Mouse (Mus musculus) frontal cortex, postnatal 36 days (tissue): ENCODE measurements around the gene Vti1a.

Source experiments
- DNase-seq, 2 experiments: peaks; one replicate each; pipeline ENCODE4 v3.0.0; 2022; ENCODE audit warnings: low spot score in 2 of 2

The Vti1a gene

DNA sequence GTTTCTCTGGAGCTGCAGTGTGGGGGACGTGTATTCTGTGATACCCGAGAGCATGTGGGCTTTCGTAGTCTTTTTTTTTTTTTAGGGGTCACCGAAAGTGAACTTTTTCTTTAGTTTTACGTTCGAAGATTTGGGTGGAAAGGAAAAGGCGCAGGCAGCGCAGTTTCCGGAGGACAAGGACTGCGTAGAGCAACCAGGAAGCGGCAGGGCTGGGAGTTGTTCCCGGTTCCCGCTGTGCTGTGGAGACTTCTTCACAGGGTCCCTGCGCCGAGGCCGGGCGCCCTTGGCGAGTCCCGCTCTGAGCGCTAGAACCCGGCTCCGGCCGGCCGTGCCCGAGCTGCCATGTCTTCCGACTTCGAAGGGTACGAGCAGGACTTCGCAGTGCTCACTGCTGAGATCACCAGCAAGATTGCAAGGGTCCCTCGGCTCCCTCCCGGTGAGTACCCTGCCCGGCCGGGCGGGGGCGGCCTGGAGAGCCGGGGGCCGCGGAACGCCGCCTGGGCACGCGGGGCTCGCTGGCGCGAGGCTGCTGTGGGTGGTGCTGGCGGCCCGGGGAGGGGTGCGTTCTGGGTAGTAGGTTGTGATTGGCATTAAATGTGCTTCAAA lies at the start of gene Vti1a:
Vti1a (plus strand) TSS at position 187 of the 606 bp plus-strand sequence.
- peak; percentile 88 to 91 for DNase-seq

GRCm38 (mm10) chr19:55266786-55267185 lies 49.3 kb upstream of the Vti1a start:
- no peak for DNase-seq

- DNase-seq: no peak
These were observed 47.9 kb upstream of the Vti1a start for GRCm38 (mm10) chr19:55268150-55268549.

DNA sequence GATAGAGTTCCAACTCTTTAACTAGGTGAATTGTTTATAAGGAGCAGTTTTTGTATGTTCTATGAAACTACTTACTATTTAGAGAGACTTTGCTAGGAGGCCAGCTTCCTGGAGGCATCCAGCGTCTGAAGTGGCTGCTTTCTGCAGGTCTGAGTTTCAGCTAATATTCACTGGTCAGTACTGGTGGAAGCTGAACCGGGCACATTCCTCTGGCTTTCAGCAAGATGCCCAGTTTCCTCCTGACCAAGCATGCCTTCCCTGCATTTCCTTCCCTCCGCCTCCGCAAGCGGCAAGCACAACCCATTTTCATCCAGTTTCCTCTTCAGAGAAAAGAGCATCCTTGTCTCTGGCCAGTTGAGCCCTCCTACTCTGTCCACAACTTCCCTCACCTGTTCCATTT lies 47.0 kb upstream of the Vti1a start:
- DNase-seq: no peak

DNA sequence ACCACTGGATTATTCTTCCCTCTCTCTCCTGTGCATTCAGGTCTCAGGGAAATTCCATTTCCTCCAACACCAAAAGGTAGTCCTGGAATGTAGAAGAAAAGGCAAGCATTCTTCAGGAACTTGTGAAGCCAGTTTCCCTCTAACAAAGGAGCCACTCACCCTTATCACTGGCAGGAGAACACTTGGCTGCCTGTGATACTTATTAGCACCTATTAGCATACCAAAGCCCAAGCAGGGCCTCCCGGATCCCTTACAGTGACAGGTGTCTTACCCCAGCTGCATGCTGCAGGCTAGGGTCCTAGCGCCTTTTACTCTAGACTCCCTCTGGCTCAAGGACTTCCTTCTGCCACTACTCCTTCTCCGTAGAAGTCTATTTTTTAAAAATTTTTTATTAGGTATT lies 44.6 kb upstream of the Vti1a start:
- DNase-seq: no peak

DNA sequence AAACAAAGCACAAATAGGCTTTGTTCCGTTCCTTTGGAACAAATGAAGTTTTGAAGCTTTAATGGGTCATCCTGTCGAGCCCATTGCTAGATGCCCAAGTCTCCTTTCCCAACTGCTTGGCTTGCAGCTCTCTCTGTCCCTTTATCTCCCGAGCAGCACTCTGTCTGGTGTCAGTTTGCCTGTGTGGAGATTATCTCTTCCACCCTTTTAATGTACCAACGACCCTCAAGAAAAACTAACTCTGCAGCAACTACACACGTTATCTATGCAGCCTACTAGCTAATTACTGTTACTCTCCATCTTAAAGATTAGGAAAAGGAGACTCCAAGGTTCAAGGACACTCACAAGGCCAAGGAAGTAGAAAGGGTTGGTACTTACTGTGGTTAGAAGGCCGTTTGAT lies 42.8 kb upstream of the Vti1a start:
- no peak for DNase-seq

- DNase-seq: no peak
These were observed 40.0 kb upstream of the Vti1a start for GRCm38 (mm10) chr19:55276100-55276499.

- DNase-seq: no peak
These were observed 39.3 kb upstream of the Vti1a start for GRCm38 (mm10) chr19:55276770-55277169.

DNA sequence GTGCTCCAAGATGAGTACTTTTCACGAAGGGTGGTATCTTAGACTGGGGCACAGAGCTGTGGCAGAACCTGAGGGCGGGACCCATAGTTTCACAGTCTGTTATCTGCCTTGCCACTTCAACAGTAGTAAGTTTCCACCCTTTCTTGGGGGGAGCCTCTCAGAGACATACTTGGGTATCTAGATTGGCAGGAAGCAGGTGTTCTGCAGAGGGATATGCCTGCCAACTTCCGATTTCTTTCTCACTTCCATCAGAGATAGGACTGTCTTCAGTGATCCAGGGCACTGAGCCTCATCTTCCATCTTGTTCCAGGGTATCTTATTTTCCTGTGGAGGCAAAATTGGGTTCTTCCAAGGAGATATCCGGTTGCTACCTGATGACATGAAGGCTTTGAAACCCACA lies 32.0 kb upstream of the Vti1a start:
- no peak for DNase-seq

- DNase-seq: no peak
These were observed 30.1 kb upstream of the Vti1a start for GRCm38 (mm10) chr19:55286034-55286433.

GRCm38 (mm10) chr19:55288974-55289373 lies 27.1 kb upstream of the Vti1a start:
- DNase-seq: no peak

GRCm38 (mm10) chr19:55290621-55291270 lies 25.3 kb upstream of the Vti1a start:
- DNase-seq: no peak

DNA sequence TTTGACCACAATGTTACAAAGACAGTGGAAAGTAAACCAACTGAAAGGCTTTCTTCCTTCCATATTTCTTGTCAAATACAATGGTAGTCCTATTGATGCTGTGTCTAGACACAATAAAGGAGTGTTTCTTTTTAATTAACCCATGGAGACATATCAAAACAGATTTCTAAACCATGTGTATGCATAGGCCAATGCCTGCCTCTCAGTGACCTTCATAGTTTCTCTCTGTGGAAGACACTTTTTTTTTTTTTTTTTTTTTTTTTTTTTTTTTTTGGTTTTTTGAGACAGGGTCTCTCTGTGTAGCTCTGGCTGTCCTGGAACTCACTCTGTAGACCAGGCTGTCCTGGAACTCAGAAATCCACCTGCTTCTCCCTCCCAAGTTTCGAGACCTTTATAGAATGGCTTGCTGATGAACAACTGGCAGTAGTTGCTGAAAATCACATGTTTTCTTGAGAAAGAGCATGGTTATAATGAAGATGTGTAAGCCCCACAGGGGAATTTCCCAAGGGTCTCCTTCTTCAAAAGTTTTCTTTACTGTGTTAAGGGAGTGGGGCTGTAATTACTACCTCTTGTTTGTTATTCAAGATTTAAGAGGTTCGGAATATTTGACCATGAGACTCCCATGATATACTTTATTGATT lies 23.8 kb upstream of the Vti1a start:
- DNase-seq: no peak

- DNase-seq: no peak
These were observed 22.9 kb upstream of the Vti1a start for GRCm38 (mm10) chr19:55293175-55293574.

DNA sequence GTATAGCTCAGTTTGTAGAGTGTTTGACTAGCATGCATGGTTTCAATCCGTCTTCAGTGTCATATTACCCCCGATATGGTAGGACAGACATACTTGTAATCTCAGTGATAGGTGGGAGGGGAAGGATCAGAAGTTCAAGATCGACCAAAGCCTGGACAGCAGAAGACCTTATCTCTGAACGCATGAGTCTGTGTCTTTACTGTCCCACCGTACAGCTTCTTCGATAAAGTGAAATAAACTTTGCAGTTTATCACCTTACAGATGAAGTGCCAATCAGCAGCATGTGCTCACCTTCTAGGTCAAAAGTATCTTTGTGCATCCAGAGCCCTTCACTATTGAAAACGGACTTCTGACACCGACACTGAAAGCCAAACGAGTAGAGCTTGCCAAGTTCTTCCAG lies 21.0 kb upstream of the Vti1a start:
- no peak for DNase-seq

- DNase-seq: no peak
These were observed 20.5 kb upstream of the Vti1a start for GRCm38 (mm10) chr19:55295556-55295955.

DNA sequence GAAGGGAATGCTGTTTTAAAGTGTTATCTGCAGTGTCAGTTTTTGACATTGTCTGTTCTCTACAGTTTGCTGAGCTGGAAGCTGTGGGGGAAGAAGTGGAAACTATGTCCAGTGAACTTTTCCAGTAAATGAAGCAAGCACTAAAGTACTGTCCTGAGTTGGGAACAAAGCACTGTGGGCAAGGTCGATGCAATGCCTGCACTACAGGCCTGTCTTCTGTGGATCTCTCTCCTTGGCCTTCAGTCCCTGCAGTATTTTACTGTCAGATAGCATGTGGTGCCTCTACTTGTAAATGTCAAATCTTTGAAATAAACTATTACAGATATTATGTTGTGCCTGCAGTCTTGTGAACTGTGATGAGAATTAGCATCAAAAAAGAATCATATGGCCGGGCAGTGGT lies 19.8 kb upstream of the Vti1a start:
- no peak for DNase-seq

DNA sequence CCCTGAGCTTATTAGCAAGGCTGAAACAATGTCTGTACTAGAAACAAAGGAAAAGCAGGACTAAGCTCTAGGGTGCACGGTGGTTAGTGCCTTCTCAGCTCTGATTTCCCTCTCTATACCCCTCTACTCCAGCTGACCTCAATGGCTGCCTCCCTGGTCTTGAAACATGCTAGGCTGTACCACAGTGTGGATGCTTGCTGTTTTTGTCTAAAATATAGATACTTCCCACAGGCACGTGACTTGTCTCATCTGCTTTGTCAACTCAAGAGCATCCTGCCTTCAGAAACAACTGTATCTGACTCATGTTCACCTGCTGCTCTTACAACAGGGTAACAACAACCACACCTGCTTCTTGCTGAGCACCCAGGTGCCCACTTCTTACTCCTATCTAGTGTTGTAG lies 18.6 kb upstream of the Vti1a start:
- no peak for DNase-seq

GRCm38 (mm10) chr19:55297961-55298360 lies 18.1 kb upstream of the Vti1a start:
- DNase-seq: no peak

DNA sequence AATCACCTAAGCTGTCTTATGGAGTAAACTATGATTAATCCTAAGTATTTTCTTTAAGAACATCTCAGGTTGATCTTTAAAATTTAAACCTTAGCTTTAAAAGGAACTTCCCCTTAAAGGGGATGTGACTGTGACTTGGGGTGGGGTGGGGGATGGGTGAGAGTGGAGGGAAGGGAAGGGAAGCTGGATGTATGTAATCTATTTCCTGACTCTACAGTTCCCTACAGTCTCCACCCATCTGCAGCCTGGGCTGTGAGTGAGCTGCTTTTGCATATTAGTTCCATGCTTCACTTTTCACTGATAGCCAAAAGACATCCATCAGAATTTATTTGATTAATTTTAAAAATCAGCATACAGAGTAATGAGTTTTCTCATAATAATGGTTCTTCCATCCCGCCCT lies 16.7 kb upstream of the Vti1a start:
- DNase-seq: no peak

GRCm38 (mm10) chr19:55300525-55300924 lies 15.6 kb upstream of the Vti1a start:
- no peak for DNase-seq

DNA sequence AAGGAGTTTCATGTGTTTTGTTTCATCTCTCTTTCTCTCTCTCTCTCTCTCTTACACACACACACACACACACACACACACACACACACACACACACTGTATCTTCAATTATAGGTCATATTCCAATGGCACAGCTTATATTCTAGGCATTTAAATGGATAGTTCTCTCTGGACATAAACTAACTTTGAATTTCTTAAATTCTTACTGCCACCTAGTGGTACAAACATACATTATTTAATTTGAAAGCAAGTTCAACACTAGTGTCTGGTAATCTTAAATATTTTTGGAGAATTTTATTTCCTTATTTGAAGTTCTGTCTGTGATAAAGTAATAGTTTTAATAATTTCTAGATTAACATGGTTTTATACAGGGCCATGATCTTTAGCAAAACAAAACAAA lies 11.1 kb upstream of the Vti1a start:
- DNase-seq: no peak

GRCm38 (mm10) chr19:55311874-55312273 lies 4.2 kb upstream of the Vti1a start:
- DNase-seq: no peak
